Mouse (Mus musculus) ES-Bruce4 (cell line): ENCODE data around the gene Gramd4.

Experiments used
- CTCF ChIP-seq: IDR thresholded peaks from one replicate; pipeline ENCODE4 v1.8.1; 2011; ENCODE audit warnings: low read depth, low read length
- POLR2A ChIP-seq: IDR thresholded peaks from one replicate; pipeline ENCODE4 v1.8.1; 2011; ENCODE audit warnings: low read length; ENCODE audit not compliant: insufficient read depth

GRCm38 (mm10) chr15:86175253-86176050 lies 118.0 kb downstream of the Gramd4 start:
- TF ChIP-seq CTCF (no peak), POLR2A (no peak)
